Mouse (Mus musculus): ENCODE measurements around the gene Lhfpl2.
A peak's percentile ranks its signal among the peaks of the same experiment; 100 is the strongest.

Gene Lhfpl2

GRCm38 (mm10) chr13:94143063-94143652 is 85.6 kb downstream of the Lhfpl2 start:
- DNase-seq: peak; percentile 24

GRCm38 (mm10) chr13:94144451-94144850 is 86.9 kb downstream of the Lhfpl2 start:
- no peak for DNase-seq

GRCm38 (mm10) chr13:94147257-94147656 is 89.7 kb downstream of the Lhfpl2 start:
- DNase-seq: no peak

- no peak for DNase-seq
Measured at GRCm38 (mm10) chr13:94149006-94149405, 91.4 kb downstream of the Lhfpl2 start.

GRCm38 (mm10) chr13:94149781-94150180 is 92.2 kb downstream of the Lhfpl2 start:
- peak; percentile 87 for DNase-seq

DNA sequence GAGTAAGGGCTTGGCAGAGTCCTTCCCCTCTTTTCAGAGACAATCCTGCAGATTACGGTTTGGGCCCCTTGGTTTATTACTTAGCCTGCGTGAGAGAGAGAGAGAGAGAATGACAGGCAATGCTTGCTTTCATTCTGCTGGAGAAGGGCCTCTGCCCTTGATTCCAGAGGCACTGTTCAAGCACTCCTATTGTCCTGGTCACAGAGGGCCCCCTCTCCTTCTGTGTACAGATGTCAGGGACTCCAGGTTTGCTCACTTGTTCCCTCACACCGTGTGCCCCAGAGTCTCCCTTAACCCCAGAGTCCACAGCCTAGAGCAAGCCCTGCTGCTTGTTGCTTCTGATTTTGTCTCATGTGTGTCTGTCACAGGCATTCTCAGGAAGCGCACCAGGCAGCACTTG is 93.7 kb downstream of the Lhfpl2 start:
- DNase-seq: no peak

DNA sequence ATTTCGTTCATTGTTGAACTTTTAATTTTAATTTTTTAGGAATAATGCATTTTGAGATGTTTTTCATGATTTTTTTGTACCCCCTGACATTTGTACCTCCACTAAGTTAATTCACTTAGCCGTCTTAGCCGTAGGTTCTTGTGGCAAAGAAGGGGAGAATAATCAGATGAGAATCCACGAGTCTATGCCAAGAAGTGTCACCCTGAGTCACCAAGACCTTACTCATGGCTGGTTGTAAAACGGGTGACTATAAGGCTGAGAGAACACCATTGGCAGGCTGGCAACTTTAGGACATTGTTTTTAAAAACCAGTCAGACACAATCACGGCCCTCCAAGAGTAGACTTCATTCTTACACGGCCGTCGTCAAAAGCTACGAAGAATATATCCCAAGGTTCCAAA is 95.2 kb downstream of the Lhfpl2 start:
- no peak for DNase-seq

- no peak for DNase-seq
Measured at GRCm38 (mm10) chr13:94153658-94154057, 96.1 kb downstream of the Lhfpl2 start.

GRCm38 (mm10) chr13:94154512-94155296 is 97.1 kb downstream of the Lhfpl2 start:
- no peak for DNase-seq

DNA sequence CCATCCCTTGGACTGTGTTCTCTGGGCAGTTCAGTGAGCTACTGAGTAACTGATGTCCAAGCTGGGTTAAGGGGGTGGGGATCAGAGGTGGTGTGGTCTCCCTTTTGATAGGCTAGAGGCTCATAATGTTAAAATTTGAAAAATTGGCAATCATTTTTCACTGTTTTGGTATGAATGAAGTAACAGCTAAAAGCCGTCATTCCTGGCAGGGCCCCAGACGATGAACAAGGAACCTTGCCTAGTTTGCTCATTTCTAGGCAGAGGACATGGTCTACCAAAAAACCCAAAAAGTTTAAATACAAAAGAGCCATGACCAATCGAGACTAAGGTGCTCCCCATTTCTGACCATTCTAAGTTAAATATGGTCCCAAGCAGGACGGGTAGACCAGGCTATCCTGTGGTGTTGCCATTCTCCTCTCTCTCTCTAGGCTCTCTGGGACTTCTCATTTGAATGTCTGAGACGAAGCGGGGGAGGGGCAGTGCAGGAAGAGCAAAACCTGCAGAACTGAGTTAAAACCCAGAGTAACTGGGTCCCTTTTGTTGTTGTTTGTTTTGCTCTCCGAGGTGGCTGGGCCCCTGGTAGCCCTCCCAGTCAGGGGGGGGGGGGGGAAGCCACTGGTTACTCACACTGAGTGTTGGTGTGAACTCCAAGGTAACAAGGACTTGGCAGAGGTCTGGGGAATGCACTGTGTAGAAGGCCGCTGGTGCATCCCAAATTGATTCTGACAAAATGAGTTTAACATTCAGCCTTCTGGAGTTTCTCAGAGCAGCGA is 98.2 kb downstream of the Lhfpl2 start:
- DNase-seq: no peak

GRCm38 (mm10) chr13:94158864-94159477 is 101.4 kb downstream of the Lhfpl2 start:
- no peak for DNase-seq

- DNase-seq: no peak
Measured at GRCm38 (mm10) chr13:94159478-94160220, 102.1 kb downstream of the Lhfpl2 start.

DNA sequence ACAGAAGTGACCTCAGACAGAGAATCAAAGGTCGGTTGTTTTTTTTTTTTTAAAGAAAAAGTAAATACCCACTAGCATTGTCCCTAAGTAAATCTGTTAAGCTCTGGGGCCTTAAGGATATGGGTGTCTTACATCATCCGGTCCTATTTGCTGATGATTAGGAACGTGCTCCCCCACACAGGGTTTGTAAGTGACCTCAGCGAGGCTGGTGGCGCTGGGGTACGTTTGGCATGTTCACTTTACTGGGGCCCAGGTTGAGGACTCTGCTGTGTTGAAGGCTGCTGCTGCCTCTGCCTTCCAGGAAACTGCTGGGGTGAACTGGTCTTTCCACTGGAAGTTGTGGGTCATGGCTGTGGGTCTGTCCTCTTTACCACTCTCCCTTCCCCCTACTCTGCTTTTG is 106.9 kb downstream of the Lhfpl2 start:
- no peak for DNase-seq

DNA sequence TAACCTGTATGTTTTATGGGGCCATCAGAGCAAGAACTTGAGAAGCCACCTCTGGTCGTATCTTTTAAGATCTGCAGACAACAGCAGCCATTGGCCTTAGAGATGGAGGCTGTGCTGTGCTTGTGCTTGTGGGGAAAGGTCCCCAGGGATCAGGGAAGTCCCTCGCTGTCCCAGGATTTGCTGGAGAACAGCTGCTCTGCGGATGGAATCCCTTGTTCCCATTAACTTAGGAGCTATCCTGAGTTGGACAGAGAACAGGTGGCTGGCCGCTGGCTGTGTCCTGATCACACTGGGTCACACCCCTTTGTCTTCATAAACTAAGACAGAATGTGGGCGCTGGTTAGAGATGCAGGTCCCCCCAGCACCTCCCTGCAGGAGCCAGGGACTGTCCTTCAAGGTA is 110.7 kb downstream of the Lhfpl2 start:
- DNase-seq: no peak

GRCm38 (mm10) chr13:94169325-94169916 is 111.8 kb downstream of the Lhfpl2 start:
- no peak for DNase-seq

DNA sequence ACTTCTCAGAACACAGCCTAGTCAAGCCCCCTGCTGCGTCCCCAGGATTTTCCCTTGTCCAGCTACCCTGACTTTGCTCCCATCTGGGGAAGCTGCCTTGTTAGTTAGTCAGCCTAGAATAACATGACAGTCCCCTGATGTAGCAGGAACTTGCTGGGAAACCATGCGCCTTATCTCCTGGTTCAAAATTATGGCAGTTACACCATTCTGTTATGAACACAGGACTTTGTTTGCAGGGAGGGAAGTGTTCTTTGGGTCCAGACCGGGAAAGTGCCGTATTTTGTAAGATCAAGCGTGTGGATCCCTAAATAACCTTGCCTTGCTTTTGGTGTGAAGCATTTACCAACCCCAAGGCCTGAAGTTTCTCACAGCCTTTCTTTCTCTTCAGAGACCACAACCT is 114.0 kb downstream of the Lhfpl2 start:
- DNase-seq: no peak

DNA sequence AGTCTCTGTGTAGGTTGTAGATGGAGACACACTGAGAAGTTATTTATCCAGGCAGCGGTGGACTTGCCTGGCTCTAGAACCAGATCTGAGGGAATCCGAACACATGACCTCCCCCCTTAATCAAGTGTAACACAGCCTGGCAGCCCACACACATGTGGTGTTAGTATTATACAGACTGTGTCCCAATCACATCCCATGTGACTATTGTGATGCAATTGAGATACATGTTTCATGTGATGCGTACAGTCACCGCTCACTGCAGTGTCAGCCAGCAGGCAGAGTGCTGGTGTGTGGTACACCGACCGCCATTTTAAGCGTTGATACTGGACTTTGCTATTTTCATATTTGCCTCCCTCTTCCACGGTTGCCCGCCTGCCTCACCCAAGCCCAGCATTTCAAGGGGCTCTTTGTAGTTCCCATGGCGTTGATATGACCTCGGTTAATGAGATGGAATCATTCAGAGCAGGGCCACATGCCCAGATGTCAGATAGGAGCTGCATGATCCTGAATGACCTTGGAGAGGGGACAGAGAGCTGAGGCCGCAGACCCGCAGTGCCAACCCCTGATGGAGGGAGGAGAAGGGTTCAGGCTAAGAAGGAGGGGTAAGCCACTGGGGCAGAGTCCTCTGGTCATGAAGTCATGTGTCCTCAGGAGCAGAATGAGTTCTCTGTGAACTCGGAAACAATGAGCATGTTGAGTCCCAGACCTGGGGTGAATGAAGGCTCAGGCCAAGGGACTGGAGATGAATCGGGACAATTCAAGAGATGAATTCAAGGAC is 115.1 kb downstream of the Lhfpl2 start:
- DNase-seq: peak; percentile 39

- DNase-seq: peak; percentile 74
Measured at GRCm38 (mm10) chr13:94173633-94174576, 116.3 kb downstream of the Lhfpl2 start.

DNA sequence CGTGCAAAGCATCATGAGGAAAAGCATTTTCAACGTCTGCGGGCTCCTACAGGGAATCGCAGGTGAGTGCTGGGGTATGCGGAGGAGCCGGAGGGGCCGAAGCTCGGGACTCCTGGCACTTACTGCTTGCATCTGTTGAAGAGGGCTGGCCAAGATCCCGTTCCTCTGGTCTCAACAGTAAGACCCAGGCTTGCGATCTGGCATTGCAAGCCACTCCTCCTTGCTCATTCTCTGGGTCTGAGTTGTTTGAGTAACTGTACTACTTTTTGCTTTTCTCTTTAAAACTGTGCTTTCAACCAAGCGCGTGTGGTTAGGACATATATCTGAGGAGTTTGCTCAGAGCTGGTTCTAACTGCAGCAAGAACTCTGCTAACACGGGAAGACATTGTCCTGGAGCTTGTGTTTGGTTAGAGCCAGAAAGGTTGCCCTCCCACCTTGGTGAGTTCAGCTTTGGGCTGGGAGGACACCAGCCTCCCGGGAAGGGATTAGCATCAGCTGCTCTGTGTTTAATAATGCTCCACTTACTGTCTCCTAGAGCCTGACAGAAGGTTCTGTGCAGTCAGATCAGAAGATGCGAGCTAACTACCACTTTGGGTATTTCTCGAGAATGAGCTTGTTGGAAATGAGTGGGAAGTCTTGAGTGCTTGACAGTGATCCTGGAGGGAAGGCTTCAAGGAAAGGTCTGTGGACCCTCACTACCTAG is 117.1 kb downstream of the Lhfpl2 start:
- DNase-seq: peak; percentile 60
